ENCODE assay signal across 9 mouse cellular contexts in genomic region chr5:149513438-149514086, GRCm38 (mm10). TPM values are rescaled to one million over a fixed set of nuclear protein-coding genes. Genes with fewer than 3 reads are reported as not detected.
A peak's percentile ranks its signal among the peaks of the same experiment; 100 is the strongest.
DNase-seq lines count a peak whose midpoint lies in the region; ATAC-seq lines count a peak whose summit lies in the region.
"Had no signal": no experiment of that assay in that cellular context is flagged by ENCODE, and none has a peak within 500 bp of the region (broad histone marks: within the 10 kb centered on the region; RNA-seq: fewer than 3 reads in every experiment).

No protein-coding gene starts in this region.

- peak overlapping the region; percentile 72 to 85 for H3K27ac ChIP-seq in heart, embryonic 14.5 days (replicated peaks in 1 of 2; ENCODE audit: control insufficient read depth in 1 of 2, insufficient read depth in 1 of 2, low read depth in 2 of 2, low read length in 2 of 2)
- peak overlapping the region; percentile 74 for H3K27ac ChIP-seq in embryonic facial prominence, embryonic 10.5 days (replicated peaks)
- H3K27ac ChIP-seq in hindbrain, embryonic 10.5 days = peak overlapping the region; percentile 70
- H3K27ac ChIP-seq in midbrain, embryonic 11.5 days (ENCODE audit: low read depth, low read length) = peak overlapping the region; percentile 49; the same call in 1 of the 2 replicates

- 48% methylated on average over 9 of the region's 9 CpGs for WGBS in heart, embryonic 14.5 days
- 45% methylated on average over 9 of the region's 9 CpGs for WGBS in embryonic facial prominence, embryonic 10.5 days
- WGBS in hindbrain, embryonic 10.5 days = 45% methylated on average over 9 of the region's 9 CpGs
- WGBS in midbrain, embryonic 11.5 days = 47% methylated on average over 9 of the region's 9 CpGs

- H3K9me3 ChIP-seq in heart, embryonic 14.5 days (ENCODE audit: control insufficient read depth, low read length) = no peaks in the 10 kb centered on the region
- no peaks in the 10 kb centered on the region for H3K9me3 ChIP-seq in embryonic facial prominence, embryonic 10.5 days
- H3K9me3 ChIP-seq in hindbrain, embryonic 10.5 days = no peaks in the 10 kb centered on the region
- no peaks in the 10 kb centered on the region for H3K9me3 ChIP-seq in midbrain, embryonic 11.5 days (ENCODE audit: control insufficient read depth, low read length)

- DNase-seq in heart, postnatal 36 days = no peak
- no peak for DNase-seq in embryonic facial prominence, embryonic 10.5 days (ENCODE audit: low spot score)
- DNase-seq in hindbrain, embryonic 10.5 days (ENCODE audit: low spot score) = no peak
- DNase-seq in midbrain, embryonic 11.5 days (ENCODE audit: low spot score, missing footprints) = no peak
- no peak for DNase-seq in layer of hippocampus, adult 11-12 months (ENCODE audit: low spot score)

- H3K4me3 ChIP-seq in heart, embryonic 14.5 days (ENCODE audit: control insufficient read depth in 1 of 2, insufficient read depth in 1 of 2, low read depth in 1 of 2, low read length in 2 of 2) = 0 out of 4 replicates have a peak overlapping the region, but pooled peaks of 1 of the 2 experiments have one; percentile 2
- no peak overlapping the region for H3K4me3 ChIP-seq in embryonic facial prominence, embryonic 10.5 days
- no peak overlapping the region for H3K4me3 ChIP-seq in hindbrain, embryonic 10.5 days
- H3K4me3 ChIP-seq in midbrain, embryonic 11.5 days (ENCODE audit: low read depth, low read length) = no peak overlapping the region

- no peaks in the 10 kb centered on the region for H3K27me3 ChIP-seq in heart, embryonic 14.5 days (ENCODE audit: control insufficient read depth, insufficient read depth, low read length)
- H3K27me3 ChIP-seq in embryonic facial prominence, embryonic 10.5 days (replicated peaks; ENCODE audit: low read depth, poor library complexity, severe bottlenecking) = 0 out of 2 replicates have a peak, but pooled peaks cover 3% of the 10 kb centered on the region
- peaks cover 9% of the 10 kb centered on the region for H3K27me3 ChIP-seq in hindbrain, embryonic 10.5 days (ENCODE audit: insufficient read depth, poor library complexity, severe bottlenecking)
- H3K27me3 ChIP-seq in midbrain, embryonic 11.5 days (ENCODE audit: control insufficient read depth, insufficient read depth, low read length) = no peaks in the 10 kb centered on the region; the same call in 1 of the 2 replicates

- no peak for ATAC-seq in heart, embryonic 14.5 days (ENCODE audit: insufficient number of reproducible peaks, insufficient read depth, low FRiP score, low read depth)
- peak; percentile 23; the same call in 1 of the 2 replicates for ATAC-seq in midbrain, embryonic 11.5 days (ENCODE audit: low FRiP score)
- ATAC-seq in monocyte, adult 5-6 weeks (replicated peaks; ENCODE audit: insufficient number of reproducible peaks, low FRiP score, low TSS enrichment, poor library complexity, severe bottlenecking) = no peak
- no peak for ATAC-seq in inflammation-experienced regulatory T-cells, adult 6 months

- intact Hi-C loops in heart, postnatal 36 days (cut with DNase I) = no loop called here

- H3K36me3 ChIP-seq in heart, embryonic 14.5 days (ENCODE audit: control insufficient read depth, insufficient read depth, low read length) = no peaks in the 10 kb centered on the region
- no peaks in the 10 kb centered on the region for H3K36me3 ChIP-seq in embryonic facial prominence, embryonic 10.5 days (replicated peaks)
- H3K36me3 ChIP-seq in hindbrain, embryonic 10.5 days = no peaks in the 10 kb centered on the region
- no peaks in the 10 kb centered on the region for H3K36me3 ChIP-seq in midbrain, embryonic 11.5 days (ENCODE audit: control insufficient read depth, insufficient read depth, low read length)

- H3K4me1 ChIP-seq in heart, embryonic 14.5 days (ENCODE audit: control insufficient read depth in 2 of 2, insufficient read depth in 2 of 2, low read length in 2 of 2) = peaks cover 17 to 21% of the 10 kb centered on the region in 2 experiments
- peaks cover 26% of the 10 kb centered on the region for H3K4me1 ChIP-seq in embryonic facial prominence, embryonic 10.5 days
- H3K4me1 ChIP-seq in hindbrain, embryonic 10.5 days (replicated peaks) = peaks cover 28% of the 10 kb centered on the region
- peaks cover 14% of the 10 kb centered on the region for H3K4me1 ChIP-seq in midbrain, embryonic 11.5 days (ENCODE audit: control insufficient read depth, insufficient read depth, low read length)

- H3K9ac ChIP-seq in heart, embryonic 14.5 days (ENCODE audit: low read length) = no peak overlapping the region
- H3K9ac ChIP-seq in midbrain, embryonic 11.5 days (ENCODE audit: low read length) = no peak overlapping the region

- H3K4me2 ChIP-seq in heart, embryonic 14.5 days (ENCODE audit: low read length) = peak overlapping the region; percentile 51
- H3K4me2 ChIP-seq in midbrain, embryonic 11.5 days = no peak overlapping the region

RNA-seq across cellular contexts. Expression of gene Wdr95, which starts 14.9 kb away (rescaled TPM):
- polyA plus RNA-seq in heart, embryonic 14.5 days (2014; fragmentation: Nextera tagmentation; extraction: Ambion mirVana) = not detected in 2 replicates
- not detected for total RNA-seq in heart, postnatal 36 days (2021)
- polyA plus RNA-seq in embryonic facial prominence, embryonic 10.5 days (2016; fragmentation: Nextera tagmentation; extraction: Ambion mirVana) = not detected in 2 replicates
- polyA plus RNA-seq in hindbrain, embryonic 10.5 days (2016; fragmentation: Nextera tagmentation; extraction: Ambion mirVana) = 0.08 TPM in 1 of 2 replicates, not detected in the other
- 0.08 and 0.33 TPM in 2 replicates for polyA plus RNA-seq in midbrain, embryonic 11.5 days (2014; fragmentation: Nextera tagmentation; extraction: Ambion mirVana)
- total RNA-seq in monocyte, adult 5-6 weeks (2017) = 4.4 to 5.9 TPM (median 4.7 TPM) in 3 replicates
- polyA plus RNA-seq in inflammation-experienced regulatory T-cells, adult 6 months (2017; shearing (Covaris generic)) = 1 to 10 TPM in 1 of 3 experiments, not detected in 2; 3.0 TPM
- polyA plus RNA-seq: liver, embryonic 16.5 days had no signal
